Mouse (Mus musculus) gastrocnemius, postnatal 14 days (tissue): Measurements from ENCODE around the gene Slc4a4. TPM values are rescaled to one million over a fixed set of nuclear protein-coding genes. Genes with fewer than 3 reads are reported as not detected.

Experiments used
- DNase-seq: peaks from one replicate; pipeline ENCODE4 v3.0.0; 2021; ENCODE audit warnings: mixed read lengths
- intact Hi-C: fragments of 180-260 bp; cut with DNase I; formaldehyde crosslinking; loops from one replicate; pipeline ENCODE4 v1.15.1; 2025; ENCODE audit warnings: low total_unique reads
- long read RNA-seq, 2 experiments: library from polyadenylated mRNA; stranded (forward); transcript quantifications; one replicate each; pipeline ENCODE4 v2.0.0; 2021
- total RNA-seq, 2 experiments: library from RNA; stranded (reverse); gene quantifications; 2 replicates each; pipeline ENCODE4 v1.2.3; 2021

Gene Slc4a4
- 1 to 10 TPM; 4.7 to 6.0 TPM for total RNA-seq
- long read RNA-seq, experiment 1, partial matches to known transcripts, result 1 of 1 reads
- long read RNA-seq, experiment 1, other reads (novel, unspliced or antisense), result 0 of 1 reads
- long read RNA-seq, experiment 2, partial matches to known transcripts, result 0 of 1 reads
- long read RNA-seq, experiment 2, other reads (novel, unspliced or antisense), result 1 of 1 reads

DNA sequence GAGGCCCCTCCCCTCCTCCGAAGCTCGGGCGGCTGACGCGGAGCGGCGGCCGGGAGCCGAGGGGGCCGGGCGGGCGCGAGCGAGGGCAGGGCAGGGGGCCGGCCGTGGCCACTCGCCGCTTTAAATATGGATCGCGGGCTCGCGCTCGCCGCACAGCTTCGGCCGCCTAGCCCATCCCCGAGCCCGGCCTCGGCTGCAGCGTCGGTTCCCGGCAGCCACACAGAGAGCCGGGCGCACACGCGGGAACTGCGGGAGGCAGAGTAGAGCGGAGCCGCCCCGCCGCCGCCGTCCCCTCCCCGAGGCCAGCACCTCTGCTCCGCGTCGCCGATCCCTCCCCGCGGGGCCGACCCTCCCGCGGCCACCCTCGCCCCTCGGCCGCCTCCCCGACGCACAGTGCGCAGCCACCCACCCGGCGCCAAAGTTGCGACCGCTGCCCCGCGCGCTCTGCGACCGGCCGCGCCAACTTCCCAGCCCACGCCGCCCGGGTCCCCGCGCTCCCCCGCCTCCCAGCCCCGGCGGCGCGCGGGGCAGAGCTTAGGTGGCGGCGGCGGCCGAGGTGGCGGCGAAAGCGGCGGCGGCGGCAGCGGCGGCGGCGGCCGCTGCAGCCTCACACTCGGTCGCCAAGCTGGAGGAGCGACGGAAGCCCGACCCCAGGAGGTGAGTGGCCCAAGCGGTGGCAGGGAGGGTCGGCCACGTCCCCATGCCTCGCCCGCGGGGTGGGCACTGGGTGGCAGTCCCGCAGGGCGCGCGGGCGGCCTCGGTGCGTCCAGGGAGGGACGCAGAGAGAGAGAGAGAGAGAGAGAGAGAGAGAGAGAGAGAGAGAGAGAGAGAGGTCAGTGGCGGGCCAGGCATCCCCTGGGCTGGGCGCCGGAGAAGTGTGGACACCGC, at the start of gene Slc4a4:
Gene Slc4a4 (plus strand): TSS at position 151 of the 888 bp plus-strand sequence.
- intact Hi-C loops, result loop anchor here (10.0 kb wide), 1 partner anchor 498 kb away; no protein-coding TSS in a partner anchor
- peak; percentile 71 for DNase-seq

DNA sequence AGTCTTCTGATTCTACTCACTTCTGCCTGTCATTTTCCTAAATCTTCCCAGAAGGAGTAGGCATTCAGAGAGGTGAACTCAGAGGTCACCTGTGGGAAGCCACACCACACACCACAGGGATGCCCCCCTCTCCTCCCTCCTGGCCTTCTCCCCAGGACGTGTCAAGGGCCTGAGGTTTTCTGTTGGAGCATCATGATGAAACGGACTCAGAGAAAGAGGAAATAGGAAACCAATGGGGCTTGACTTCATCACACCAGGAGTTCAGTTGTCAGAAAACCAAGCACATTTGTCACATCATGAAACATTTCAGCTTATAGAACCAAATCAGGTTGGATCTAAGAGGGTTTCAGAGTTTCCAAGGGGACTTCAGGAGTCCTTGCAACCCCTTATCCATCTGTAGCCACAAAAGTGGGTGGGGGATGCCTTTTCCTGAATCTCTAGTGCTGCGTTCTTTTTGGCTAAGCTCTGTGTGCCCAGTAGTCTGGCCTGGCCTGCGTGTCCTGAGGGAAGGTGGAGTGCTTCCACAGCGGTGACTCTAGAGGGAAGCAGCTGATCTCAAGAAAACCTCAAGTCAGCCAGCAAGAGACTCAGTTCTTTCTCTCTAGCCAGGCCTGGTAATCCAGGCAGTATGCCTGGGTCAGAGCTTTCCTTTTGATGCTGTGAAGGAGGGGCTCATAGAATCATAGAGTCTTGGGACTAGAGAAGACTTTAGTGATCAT, 46.4 kb upstream of the Slc4a4 start:
- intact Hi-C loops, result no loop called here
- no peak for DNase-seq

DNA sequence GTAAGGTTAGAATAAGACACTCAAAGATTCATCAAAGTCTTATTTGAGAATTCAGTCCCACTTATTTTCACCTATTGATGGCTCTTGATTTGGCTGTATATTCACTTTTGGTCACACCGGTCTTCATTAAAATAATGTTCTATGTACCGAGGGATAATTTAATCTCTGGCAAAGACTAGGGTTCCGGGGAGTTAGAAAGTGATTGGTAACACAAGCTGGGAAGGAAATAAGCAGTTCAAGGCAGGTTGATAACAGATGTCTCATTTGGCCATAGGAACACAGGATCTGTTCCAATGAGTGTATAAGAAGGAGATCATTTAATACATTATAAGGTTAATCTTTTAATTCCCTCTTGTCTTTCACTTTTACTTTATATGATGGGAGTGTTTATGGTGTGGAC, 29.3 kb upstream of the Slc4a4 start:
- intact Hi-C loops, result no loop called here

DNA sequence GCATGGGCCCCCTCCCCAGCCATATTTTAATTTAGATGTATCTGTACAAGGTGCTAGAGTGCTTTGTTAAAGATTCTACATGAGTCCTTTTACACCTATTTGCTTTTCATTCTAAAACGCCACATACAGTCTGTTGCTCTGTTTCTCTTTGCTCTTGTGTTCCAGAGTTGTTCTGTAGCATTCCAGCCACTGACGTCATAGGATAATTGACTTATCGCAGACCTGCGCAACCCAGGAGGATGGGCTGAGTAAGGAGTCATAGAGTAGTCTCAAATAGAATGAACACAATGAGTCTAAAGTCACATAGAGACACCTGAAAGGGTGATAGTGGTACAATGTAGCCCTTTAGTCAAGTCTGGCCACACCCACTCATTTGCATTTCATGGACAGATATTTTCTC, 28.8 kb upstream of the Slc4a4 start:
- intact Hi-C loops, result no loop called here
- DNase-seq, result no peak

More for the DNA sequence above, 29.3 kb upstream of the Slc4a4 start:
- DNase-seq, result no peak

DNA sequence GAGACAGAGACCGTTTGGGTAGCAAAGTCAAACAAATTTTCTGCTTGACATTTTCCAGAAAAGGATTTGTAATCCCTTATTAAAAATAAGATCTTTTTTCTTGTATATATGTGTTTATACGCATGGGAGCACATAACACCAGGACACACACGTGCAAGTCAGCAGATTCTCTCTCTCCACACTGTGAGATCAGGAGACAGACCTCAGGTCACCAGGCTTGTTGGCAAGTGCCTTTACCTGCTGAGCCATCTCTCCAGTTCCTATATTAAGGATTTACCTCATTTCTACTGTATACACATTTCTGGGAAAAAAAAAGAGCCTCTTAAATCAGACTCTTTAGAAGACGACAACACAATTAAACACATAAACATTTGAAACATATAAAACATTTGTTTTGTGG, 28.4 kb upstream of the Slc4a4 start:
- intact Hi-C loops, result no loop called here
- DNase-seq, result no peak

DNA sequence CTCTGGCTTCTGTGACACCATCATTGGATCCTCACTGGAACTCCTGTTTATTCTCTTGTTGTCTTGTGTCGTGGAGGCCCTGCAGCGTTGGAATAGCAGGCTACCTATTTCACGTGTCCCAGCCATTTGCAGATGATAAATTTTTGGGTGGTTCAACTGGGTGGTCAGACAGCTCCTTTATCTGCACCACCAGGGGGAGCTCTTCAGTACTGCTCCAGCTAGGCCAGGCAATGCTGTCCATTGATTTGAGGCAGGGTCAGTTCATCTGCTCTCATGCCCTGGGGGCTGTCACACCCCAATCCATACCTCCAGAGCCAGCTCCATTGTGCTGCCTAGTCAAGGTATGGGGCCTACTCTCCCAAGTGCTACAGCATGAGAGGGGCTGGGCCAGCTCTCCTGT, 24.5 kb upstream of the Slc4a4 start:
- intact Hi-C loops, result no loop called here
- no peak for DNase-seq

DNA sequence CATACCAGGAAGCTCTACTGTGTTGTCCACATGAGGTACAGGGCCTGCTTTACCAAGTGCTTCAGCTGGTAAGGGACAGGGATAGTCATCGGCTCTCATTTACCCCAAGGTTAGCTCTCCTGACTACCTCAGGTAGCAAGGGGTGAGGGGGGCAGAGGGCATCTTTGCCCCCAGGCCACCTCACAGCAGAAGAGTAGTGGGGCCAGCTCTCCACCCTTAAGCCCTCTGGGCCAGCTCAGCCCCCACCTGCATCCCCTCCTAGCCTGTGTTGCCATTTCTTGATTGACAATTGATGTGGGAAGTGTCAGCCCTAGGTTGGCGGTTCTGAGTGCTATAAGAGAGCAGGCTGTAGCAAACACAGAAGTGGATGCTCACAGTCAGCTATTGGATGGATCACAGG, 23.8 kb upstream of the Slc4a4 start:
- no peak for DNase-seq

DNA sequence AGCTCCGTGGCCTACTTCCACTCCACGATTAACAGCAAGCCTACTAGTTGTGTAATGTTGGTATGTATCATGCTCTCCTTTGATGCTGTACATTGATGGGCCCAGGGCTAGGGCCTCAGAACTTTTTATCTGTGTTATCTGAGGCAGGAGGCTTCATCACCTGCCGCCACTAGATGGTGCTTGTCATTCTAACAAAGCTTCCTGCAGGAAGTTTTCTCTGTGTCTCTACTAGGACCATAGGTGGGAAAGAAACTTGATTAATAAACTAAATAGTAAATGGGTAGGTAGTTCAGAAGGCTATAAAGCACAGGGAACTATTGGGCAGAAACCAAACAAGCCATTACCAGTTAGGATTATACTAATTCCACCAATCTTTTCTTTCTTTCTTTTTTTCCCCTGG, 2.5 kb upstream of the Slc4a4 start:
- intact Hi-C loops, result loop anchor here (10.0 kb wide), 1 partner anchor 501 kb away; no protein-coding TSS in a partner anchor
- DNase-seq, result peak; percentile 15

More for the DNA sequence above, 23.8 kb upstream of the Slc4a4 start:
- intact Hi-C loops, result no loop called here

DNA sequence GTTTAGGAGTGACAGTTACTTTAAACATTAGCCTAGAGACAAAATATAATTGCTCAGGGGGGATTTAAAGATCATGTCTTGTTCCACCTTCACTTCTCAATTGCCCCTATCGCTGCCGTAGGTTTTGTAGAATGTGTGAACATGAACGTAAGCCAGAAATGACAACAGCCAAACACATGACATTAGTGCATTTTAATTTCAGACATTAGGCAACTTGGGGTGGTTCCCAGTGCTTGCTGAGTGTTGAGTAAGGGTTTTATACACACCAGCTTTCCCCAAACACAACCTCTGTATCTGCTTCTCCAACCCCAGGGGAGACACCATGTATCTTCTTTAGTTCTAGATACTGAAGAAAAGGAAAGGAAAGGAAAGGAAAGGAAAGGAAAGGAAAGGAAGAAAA, 1.1 kb upstream of the Slc4a4 start:
- intact Hi-C loops, result loop anchor here (10.0 kb wide), 1 partner anchor 499 kb away; no protein-coding TSS in a partner anchor
- DNase-seq, result no peak

DNA sequence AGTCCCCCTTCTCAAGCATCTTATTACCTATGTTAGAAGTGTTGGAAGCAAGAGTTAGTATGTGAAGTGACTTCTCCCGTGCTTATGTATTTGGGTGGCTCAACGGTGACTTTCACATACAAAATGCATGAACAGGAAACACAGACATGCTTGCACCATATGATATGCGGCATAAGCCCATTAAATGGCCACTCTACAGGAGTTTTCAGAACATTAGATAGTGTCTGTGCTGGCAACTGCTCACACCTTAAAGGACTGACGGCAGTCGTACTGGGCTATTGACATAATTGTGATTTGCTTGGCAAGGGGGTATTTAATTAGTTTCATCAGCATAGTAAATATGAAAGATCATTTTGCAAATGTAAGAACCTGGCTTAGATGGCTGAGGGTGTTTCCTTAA, 674 bp upstream of the Slc4a4 start:
- no peak for DNase-seq
- intact Hi-C loops, result loop anchor here (10.0 kb wide), 1 partner anchor 499 kb away; no protein-coding TSS in a partner anchor

DNA sequence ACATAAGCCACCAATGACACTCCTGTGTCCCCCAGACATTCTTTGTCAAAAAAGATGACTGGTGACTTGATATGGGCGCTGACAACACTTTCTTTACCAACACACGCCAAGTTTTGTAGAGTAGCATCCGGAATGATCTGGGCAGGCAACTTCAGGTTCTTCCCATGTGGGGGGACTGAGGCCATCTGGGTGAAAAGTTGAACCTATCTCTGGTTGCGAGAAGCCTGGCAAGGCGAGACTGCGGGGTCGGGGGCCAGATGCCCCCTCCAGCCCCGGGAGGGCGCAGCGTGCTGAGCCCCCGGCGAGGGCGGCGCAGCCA, 310 bp upstream of the Slc4a4 start:
- intact Hi-C loops, result loop anchor here (10.0 kb wide), 1 partner anchor 498 kb away; no protein-coding TSS in a partner anchor
- no peak for DNase-seq

DNA sequence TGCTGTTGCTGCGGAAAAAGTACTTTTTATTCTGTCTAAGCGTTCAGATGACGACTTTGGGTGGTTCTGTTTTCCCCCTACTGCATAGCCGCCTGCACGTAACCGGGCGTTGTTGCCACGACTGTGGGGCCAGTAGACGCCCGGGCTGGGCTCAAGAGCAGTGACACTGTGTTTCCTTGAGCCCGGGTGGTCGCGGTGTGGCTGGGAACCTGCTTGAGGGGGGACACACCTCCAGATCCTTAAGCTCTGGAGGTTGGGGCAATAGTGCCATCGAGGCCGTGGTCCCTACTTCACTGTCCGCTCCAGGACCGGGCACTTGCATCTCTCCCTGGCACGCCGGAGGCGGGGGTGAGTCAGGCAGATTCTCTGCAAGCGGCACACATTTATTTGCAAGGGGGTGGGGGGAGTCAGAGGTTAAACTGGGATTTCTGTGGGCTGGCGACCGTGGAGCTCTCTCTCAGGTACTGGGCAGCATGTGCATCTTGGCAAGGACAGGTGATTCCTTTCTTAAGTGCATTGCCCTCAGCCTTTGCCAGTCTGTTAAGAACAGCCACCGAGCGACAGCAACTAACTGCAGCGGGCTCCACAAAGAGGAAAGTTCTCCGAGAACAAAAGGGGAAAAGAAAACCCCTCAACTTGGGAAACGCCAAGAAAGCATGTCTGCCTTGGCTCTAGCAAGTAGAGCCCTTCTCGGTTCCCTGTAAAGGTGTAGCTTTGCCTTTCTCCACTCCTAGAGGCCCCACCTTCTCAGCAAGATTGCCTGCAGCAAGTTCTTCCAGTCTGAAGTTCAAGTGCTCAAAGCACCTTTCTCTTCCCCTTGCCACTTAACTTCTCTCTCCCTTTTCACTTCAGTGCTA, 1.2 kb downstream of the Slc4a4 start:
- no peak for DNase-seq
- intact Hi-C loops, result loop anchor here (10.0 kb wide), 1 partner anchor 497 kb away; no protein-coding TSS in a partner anchor

DNA sequence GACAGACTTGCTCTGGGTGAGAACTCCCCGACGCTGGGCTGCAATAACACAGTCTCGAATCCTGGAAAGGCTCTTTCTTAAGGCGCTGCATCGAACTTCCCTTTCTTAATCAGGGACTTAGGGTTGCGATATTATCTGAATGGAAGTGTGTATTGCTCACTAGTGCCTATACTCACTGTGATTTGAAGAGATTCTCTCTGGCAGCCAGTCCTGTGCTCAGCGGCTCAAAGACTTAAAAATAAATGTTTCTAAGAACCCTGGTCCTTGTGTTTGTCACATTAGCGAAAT, 1.7 kb downstream of the Slc4a4 start:
- intact Hi-C loops, result loop anchor here (10.0 kb wide), 1 partner anchor 496 kb away; no protein-coding TSS in a partner anchor
- DNase-seq, result no peak

DNA sequence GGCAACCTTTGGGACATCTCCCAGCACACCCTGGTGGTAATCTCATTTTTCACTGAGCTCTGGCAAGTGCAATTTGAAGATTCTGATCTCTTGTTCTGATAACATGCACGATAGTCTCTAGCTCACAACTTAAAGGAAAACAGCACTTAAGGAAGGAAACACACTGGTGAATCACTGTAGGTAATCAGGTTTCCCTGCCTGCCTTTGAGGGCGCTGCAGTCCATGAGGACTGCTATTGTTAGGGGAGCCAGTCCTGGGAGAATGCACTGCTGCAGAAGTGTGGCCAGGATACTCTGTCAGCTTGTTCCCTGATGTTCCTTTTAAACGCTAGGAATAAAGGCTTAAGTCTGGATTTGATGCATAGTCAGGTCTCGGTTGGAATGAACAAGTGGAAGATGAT, 2.7 kb downstream of the Slc4a4 start:
- no peak for DNase-seq
- intact Hi-C loops, result loop anchor here (10.0 kb wide), 1 partner anchor 495 kb away; no protein-coding TSS in a partner anchor

DNA sequence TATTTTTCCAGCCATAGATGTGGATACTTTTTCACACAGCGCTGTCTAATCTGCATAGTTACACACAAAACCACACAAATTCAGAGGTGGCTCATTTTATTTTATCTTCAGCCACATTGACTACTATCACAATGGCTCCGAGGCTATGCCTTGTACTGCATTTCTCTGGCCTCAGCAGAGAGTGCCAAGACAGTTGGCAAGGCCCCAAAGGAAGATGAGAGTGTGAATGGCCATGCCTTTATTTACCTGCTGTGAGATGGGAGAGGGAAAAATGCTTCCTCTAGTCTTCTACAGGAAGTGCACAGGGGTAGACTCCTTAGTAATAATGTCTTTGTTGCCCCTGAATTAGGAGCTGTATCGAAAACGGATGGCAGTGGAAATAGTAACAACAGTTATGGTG, 3.5 kb downstream of the Slc4a4 start:
- DNase-seq, result no peak
- intact Hi-C loops, result no loop called here

DNA sequence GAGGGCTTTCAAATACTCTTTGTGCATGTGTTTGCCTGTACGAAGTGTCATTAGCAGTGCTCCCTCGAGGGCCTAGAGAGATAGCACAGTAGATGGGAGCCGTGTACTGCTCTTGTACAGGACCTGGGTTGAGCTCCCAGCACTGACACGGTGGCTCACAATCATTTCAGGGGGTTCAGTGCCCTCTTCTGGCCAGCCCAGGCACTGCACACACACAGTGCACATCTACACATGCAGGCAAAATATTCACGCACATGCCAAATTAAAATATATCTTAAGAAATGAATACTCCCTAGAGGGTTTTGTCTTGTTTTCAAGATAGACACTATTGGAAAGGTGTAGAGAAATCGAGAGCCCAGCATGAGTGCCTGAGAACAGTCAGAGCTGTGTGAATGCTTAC, 10.0 kb downstream of the Slc4a4 start:
- intact Hi-C loops, result no loop called here
- DNase-seq, result no peak

DNA sequence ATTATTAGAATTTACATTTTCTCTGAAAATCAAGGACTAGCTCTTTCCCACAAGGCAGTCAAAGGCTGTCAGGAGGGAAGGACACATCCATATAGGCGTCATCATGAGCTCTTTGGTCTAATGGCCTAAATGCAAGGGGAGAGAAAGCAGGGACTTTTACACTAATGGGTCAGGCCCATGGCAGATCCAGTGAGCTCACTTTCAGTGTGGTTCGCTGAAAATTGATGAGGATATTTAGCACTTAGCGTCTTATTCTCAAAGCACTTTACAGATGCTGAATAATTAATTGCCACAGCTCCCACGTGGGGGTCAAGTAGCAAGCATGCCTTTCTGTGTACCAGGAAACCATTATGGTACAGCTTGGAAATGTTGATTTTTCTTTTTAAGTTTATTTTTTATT, 16.5 kb downstream of the Slc4a4 start:
- intact Hi-C loops, result no loop called here
- no peak for DNase-seq

DNA sequence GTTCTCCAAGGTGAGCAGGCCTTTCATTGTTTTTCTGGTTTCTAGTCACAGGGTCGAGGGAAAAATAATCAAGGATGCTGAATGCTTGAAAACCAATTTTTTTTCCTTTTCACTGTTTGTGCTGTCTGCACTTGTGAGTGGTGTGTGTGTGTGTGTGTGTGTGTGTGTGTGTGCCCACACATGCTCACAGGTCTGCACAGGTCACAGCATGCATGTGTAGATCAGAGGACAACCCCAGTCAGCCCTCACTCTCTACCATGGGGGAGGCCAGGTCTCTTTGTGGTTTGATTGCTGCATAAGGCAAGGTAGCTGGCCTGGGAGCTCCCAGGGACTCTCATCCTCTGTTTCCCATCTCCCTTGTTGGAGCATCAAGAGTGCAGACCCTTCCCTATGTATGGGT, 16.9 kb downstream of the Slc4a4 start:
- DNase-seq, result no peak
- intact Hi-C loops, result no loop called here

DNA sequence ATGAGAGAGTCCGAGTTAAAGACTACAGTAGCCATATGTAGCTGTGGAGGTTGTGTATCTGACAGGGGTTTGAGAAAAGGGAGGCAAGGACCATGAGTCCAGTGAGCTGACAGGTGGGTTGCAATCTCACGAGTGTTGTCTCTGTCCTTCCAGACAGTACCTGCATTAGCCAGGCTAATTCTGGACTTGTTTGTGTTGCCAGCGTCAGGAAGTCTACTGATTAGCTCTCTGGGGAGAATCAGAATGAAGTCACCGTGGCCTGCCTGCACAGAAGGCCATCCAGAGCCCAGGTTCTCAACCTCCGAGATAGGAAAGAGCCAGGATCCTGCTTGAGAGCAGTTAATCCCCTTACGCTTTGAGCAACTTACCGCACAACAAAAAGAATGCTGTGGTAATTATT, 18.2 kb downstream of the Slc4a4 start:
- no peak for DNase-seq
- intact Hi-C loops, result no loop called here
